Mouse (Mus musculus) neural tube, embryonic 15.5 days (tissue): ENCODE data around the gene Slc7a14. TPM values are rescaled to one million over a fixed set of nuclear protein-coding genes. Genes with fewer than 3 reads are reported as not detected.
"Not testable (repeated sequence)": the region's sequence is repeated elsewhere in the genome, so short reads cannot be mapped to it uniquely, and the experiment has no call there.

ENCODE experiments used
- ATAC-seq: fragments of 200-750 bp; cut with Nextera tagmentation; 2 replicates; pipeline ENCODE4 v1.8.0; 2017; ENCODE audit warnings: mild to moderate bottlenecking, moderate TSS enrichment, moderate library complexity; ENCODE audit not compliant: low FRiP score
- H3K27ac ChIP-seq: fragments of 300-500 bp; sonication (generic); replicated peaks from 2 replicates; pipeline ENCODE4 v1.5.1; 2015; ENCODE audit warnings: mild to moderate bottlenecking, inconsistent platforms
- H3K27me3 ChIP-seq: fragments of 300-500 bp; sonication (generic); replicated peaks from 2 replicates; pipeline ENCODE4 v1.6.1; 2015; ENCODE audit warnings: inconsistent platforms
- H3K36me3 ChIP-seq: fragments of 300-500 bp; sonication (generic); 2 replicates; pipeline ENCODE4 v1.6.1; 2015; ENCODE audit warnings: inconsistent platforms
- H3K4me1 ChIP-seq: fragments of 300-500 bp; sonication (generic); 2 replicates; pipeline ENCODE4 v1.6.1; 2015; ENCODE audit warnings: inconsistent platforms
- H3K4me2 ChIP-seq: fragments of 300-500 bp; sonication (generic); 2 replicates; pipeline ENCODE4 v1.6.1; 2015; ENCODE audit warnings: inconsistent platforms, mild to moderate bottlenecking, moderate library complexity
- H3K4me3 ChIP-seq: fragments of 300-500 bp; sonication (generic); replicated peaks from 2 replicates; pipeline ENCODE4 v1.5.1; 2015; ENCODE audit warnings: mild to moderate bottlenecking, inconsistent platforms
- H3K9ac ChIP-seq: fragments of 300-500 bp; sonication (generic); replicated peaks from 2 replicates; pipeline ENCODE4 v1.6.1; 2015; ENCODE audit warnings: mild to moderate bottlenecking, inconsistent platforms
- H3K9me3 ChIP-seq: fragments of 300-500 bp; sonication (generic); replicated peaks from 2 replicates; pipeline ENCODE4 v1.6.1; 2016; ENCODE audit warnings: inconsistent platforms
- WGBS: fragments of 180-500 bp; shearing (Covaris S2); methylation state at CpG from one replicate; pipeline ENCODE4 v1.1.7; 2015; ENCODE audit warnings: mixed read lengths; 5-methylcytosine and 5-hydroxymethylcytosine counted together
- polyA plus RNA-seq: library from polyadenylated mRNA; unstranded; fragments of >200 nt; fragmentation: Nextera tagmentation; extraction: Ambion mirVana; gene quantifications from 2 replicates; pipeline ENCODE4 v1.2.1, GENCODE M21; 2015

Gene Slc7a14
- polyA plus RNA-seq, 1 experiment from 2014 or later = 7.2 TPM

- Histone ChIP-seq H3K36me3 (no peaks in the 10 kb centered on the region), H3K4me3 (no peak overlapping the region), H3K4me1 (no peaks in the 10 kb centered on the region), H3K9me3 (no peaks in the 10 kb centered on the region), H3K9ac (no peak overlapping the region), H3K27me3 (no peaks in the 10 kb centered on the region), H3K4me2 (no peak overlapping the region), H3K27ac (no peak overlapping the region)
- no peak for ATAC-seq
- 62% methylated on average over 3 of the region's 3 CpGs for WGBS
Observed at GRCm38 (mm10) chr3:31287421-31287948, 22.7 kb downstream of the Slc7a14 start.

GRCm38 (mm10) chr3:31281116-31281515 lies 29.1 kb downstream of the Slc7a14 start:
- Histone ChIP-seq H3K36me3 (no peaks in the 10 kb centered on the region), H3K27ac (no peak overlapping the region), H3K4me3 (no peak overlapping the region), H3K9ac (no peak overlapping the region), H3K4me2 (no peak overlapping the region), H3K4me1 (no peaks in the 10 kb centered on the region), H3K27me3 (no peaks in the 10 kb centered on the region), H3K9me3 (no peaks in the 10 kb centered on the region)
- no peak for ATAC-seq
- WGBS = 53% methylated on average over 2 of the region's 2 CpGs

- Histone ChIP-seq H3K4me1 (no peaks in the 10 kb centered on the region), H3K9ac (no peak overlapping the region), H3K4me3 (no peak overlapping the region), H3K27ac (no peak overlapping the region), H3K36me3 (no peaks in the 10 kb centered on the region), H3K27me3 (no peaks in the 10 kb centered on the region), H3K9me3 (no peaks in the 10 kb centered on the region), H3K4me2 (no peak overlapping the region)
- 54% methylated on average over 2 of the region's 2 CpGs for WGBS
- ATAC-seq = no peak
Observed at GRCm38 (mm10) chr3:31274875-31275274, 35.3 kb downstream of the Slc7a14 start.

GRCm38 (mm10) chr3:31273247-31273646 lies 36.9 kb downstream of the Slc7a14 start:
- not testable (repeated sequence) for H3K9me3 ChIP-seq, H3K36me3 ChIP-seq, H3K9ac ChIP-seq, H3K27ac ChIP-seq, H3K4me1 ChIP-seq, ATAC-seq, H3K4me3 ChIP-seq, H3K27me3 ChIP-seq, H3K4me2 ChIP-seq

GRCm38 (mm10) chr3:31272635-31273034 lies 37.5 kb downstream of the Slc7a14 start:
- 83% methylated on average over 2 of the region's 2 CpGs for WGBS
- ATAC-seq = no peak
- Histone ChIP-seq H3K36me3 (no peaks in the 10 kb centered on the region), H3K4me3 (no peak overlapping the region), H3K9ac (no peak overlapping the region), H3K4me1 (no peaks in the 10 kb centered on the region), H3K27ac (no peak overlapping the region), H3K9me3 (no peaks in the 10 kb centered on the region), H3K27me3 (no peaks in the 10 kb centered on the region), H3K4me2 (no peak overlapping the region)

GRCm38 (mm10) chr3:31269551-31270317 lies 40.4 kb downstream of the Slc7a14 start:
- 90% methylated on average over 4 of the region's 4 CpGs for WGBS
- Histone ChIP-seq H3K4me2 (no peak overlapping the region), H3K4me3 (no peak overlapping the region), H3K27me3 (no peaks in the 10 kb centered on the region), H3K9ac (no peak overlapping the region), H3K4me1 (no peaks in the 10 kb centered on the region), H3K36me3 (no peaks in the 10 kb centered on the region), H3K9me3 (no peaks in the 10 kb centered on the region), H3K27ac (no peak overlapping the region)
- ATAC-seq = no peak

GRCm38 (mm10) chr3:31267921-31268320 lies 42.3 kb downstream of the Slc7a14 start:
- WGBS = 91% methylated on average over 2 of the region's 2 CpGs
- H3K4me3 ChIP-seq = no peak overlapping the region
- H3K27me3 ChIP-seq = no peaks in the 10 kb centered on the region
- H3K4me1 ChIP-seq = no peaks in the 10 kb centered on the region
- no peak for ATAC-seq
- H3K9ac ChIP-seq = no peak overlapping the region
- H3K36me3 ChIP-seq = no peaks in the 10 kb centered on the region
- H3K9me3 ChIP-seq = no peaks in the 10 kb centered on the region
- H3K27ac ChIP-seq = no peak overlapping the region
- H3K4me2 ChIP-seq = no peak overlapping the region

GRCm38 (mm10) chr3:31266941-31267340 lies 43.2 kb downstream of the Slc7a14 start:
- peaks cover 6% of the 10 kb centered on the region for H3K4me1 ChIP-seq
- WGBS = 89% methylated on average over 7 of the region's 7 CpGs
- H3K27me3 ChIP-seq = no peaks in the 10 kb centered on the region
- no peaks in the 10 kb centered on the region for H3K9me3 ChIP-seq
- no peak overlapping the region for H3K27ac ChIP-seq
- H3K4me3 ChIP-seq = no peak overlapping the region
- no peak overlapping the region for H3K9ac ChIP-seq
- no peak for ATAC-seq
- H3K4me2 ChIP-seq = no peak overlapping the region
- no peaks in the 10 kb centered on the region for H3K36me3 ChIP-seq

GRCm38 (mm10) chr3:31263535-31263934 lies 46.6 kb downstream of the Slc7a14 start:
- no peak for ATAC-seq
- no peak overlapping the region for H3K27ac ChIP-seq
- H3K36me3 ChIP-seq = no peaks in the 10 kb centered on the region
- H3K27me3 ChIP-seq = no peaks in the 10 kb centered on the region
- H3K4me2 ChIP-seq = no peak overlapping the region
- 93% methylated on average over 3 of the region's 3 CpGs for WGBS
- H3K9ac ChIP-seq = no peak overlapping the region
- H3K4me3 ChIP-seq = no peak overlapping the region
- H3K9me3 ChIP-seq = no peaks in the 10 kb centered on the region
- H3K4me1 ChIP-seq = peaks cover 15% of the 10 kb centered on the region

GRCm38 (mm10) chr3:31261418-31262014 lies 48.7 kb downstream of the Slc7a14 start:
- H3K27ac ChIP-seq = peak overlapping the region; percentile 30
- WGBS = 51% methylated on average over 7 of the region's 7 CpGs
- no peaks in the 10 kb centered on the region for H3K9me3 ChIP-seq
- peaks cover 7% of the 10 kb centered on the region; the same call in 1 of the 2 replicates for H3K36me3 ChIP-seq
- no peak overlapping the region for H3K9ac ChIP-seq
- peaks cover 15% of the 10 kb centered on the region for H3K4me1 ChIP-seq
- no peak for ATAC-seq
- no peaks in the 10 kb centered on the region for H3K27me3 ChIP-seq
- no peak overlapping the region for H3K4me2 ChIP-seq
- H3K4me3 ChIP-seq = no peak overlapping the region

GRCm38 (mm10) chr3:31260964-31261346 lies 49.2 kb downstream of the Slc7a14 start:
- H3K4me3 ChIP-seq = no peak overlapping the region
- no peak overlapping the region for H3K9ac ChIP-seq
- H3K36me3 ChIP-seq = peaks cover 7% of the 10 kb centered on the region; the same call in 1 of the 2 replicates
- no peaks in the 10 kb centered on the region for H3K27me3 ChIP-seq
- H3K4me1 ChIP-seq = peaks cover 15% of the 10 kb centered on the region
- 42% methylated on average over 3 of the region's 3 CpGs for WGBS
- H3K27ac ChIP-seq = no peak overlapping the region
- no peak for ATAC-seq
- H3K9me3 ChIP-seq = no peaks in the 10 kb centered on the region
- H3K4me2 ChIP-seq = no peak overlapping the region

- Histone ChIP-seq H3K9ac (no peak overlapping the region), H3K36me3 (peaks cover 7% of the 10 kb centered on the region; the same call in 1 of the 2 replicates), H3K27me3 (no peaks in the 10 kb centered on the region), H3K27ac (no peak overlapping the region), H3K4me2 (no peak overlapping the region), H3K4me3 (no peak overlapping the region), H3K9me3 (no peaks in the 10 kb centered on the region), H3K4me1 (peaks cover 15% of the 10 kb centered on the region)
- WGBS = 22% methylated on average over 7 of the region's 7 CpGs
- no peak for ATAC-seq
Observed at GRCm38 (mm10) chr3:31260329-31260963, 49.7 kb downstream of the Slc7a14 start.
